Mouse (Mus musculus) forebrain, embryonic 15.5 days (tissue): ENCODE results near the gene C3. TPM values are rescaled to one million over a fixed set of nuclear protein-coding genes. Genes with fewer than 3 reads are reported as not detected.

Source experiments
- ATAC-seq: fragments of 200-750 bp; cut with Nextera tagmentation; replicated peaks from 2 replicates; pipeline ENCODE4 v1.8.0; 2017; ENCODE audit warnings: mild to moderate bottlenecking, moderate TSS enrichment, moderate library complexity
- H3K27ac ChIP-seq: fragments of 300-500 bp; sonication (generic); replicated peaks from 2 replicates; pipeline ENCODE4 v1.5.1; 2015; ENCODE audit warnings: mild to moderate bottlenecking, inconsistent platforms
- H3K27me3 ChIP-seq: fragments of 300-500 bp; sonication (generic); 2 replicates; pipeline ENCODE4 v1.6.1; 2015; ENCODE audit warnings: inconsistent platforms
- H3K36me3 ChIP-seq: fragments of 300-500 bp; sonication (generic); 2 replicates; pipeline ENCODE4 v1.6.1; 2015; ENCODE audit warnings: mild to moderate bottlenecking, inconsistent platforms
- H3K4me1 ChIP-seq: fragments of 300-500 bp; sonication (generic); 2 replicates; pipeline ENCODE4 v1.6.1; 2015; ENCODE audit warnings: inconsistent platforms
- H3K4me2 ChIP-seq: fragments of 300-500 bp; sonication (generic); replicated peaks from 2 replicates; pipeline ENCODE4 v1.6.1; 2015; ENCODE audit warnings: mild to moderate bottlenecking, inconsistent platforms
- H3K4me3 ChIP-seq: fragments of 300-500 bp; sonication (generic); 2 replicates; pipeline ENCODE4 v1.5.1; 2015; ENCODE audit warnings: mild to moderate bottlenecking, inconsistent platforms
- H3K9ac ChIP-seq: fragments of 300-500 bp; sonication (generic); replicated peaks from 2 replicates; pipeline ENCODE4 v1.6.1; 2015; ENCODE audit warnings: mild to moderate bottlenecking, inconsistent platforms
- H3K9me3 ChIP-seq: fragments of 300-500 bp; sonication (generic); 2 replicates; pipeline ENCODE4 v1.6.1; 2016; ENCODE audit warnings: inconsistent platforms
- WGBS: fragments of 180-500 bp; shearing (Covaris S2); methylation state at CpG from one replicate; pipeline ENCODE4 v1.1.7; 2015; ENCODE audit warnings: mixed read lengths; 5-methylcytosine and 5-hydroxymethylcytosine counted together
- polyA plus RNA-seq: library from polyadenylated mRNA; unstranded; fragments of >200 nt; fragmentation: Nextera tagmentation; extraction: Ambion mirVana; gene quantifications from 2 replicates; pipeline ENCODE4 v1.2.1, GENCODE M21; 2015

The C3 gene
- polyA plus RNA-seq, 1 experiment from 2014 or later = 0.59 TPM

- no peaks in the 10 kb centered on the region for H3K36me3 ChIP-seq
- no peaks in the 10 kb centered on the region for H3K27me3 ChIP-seq
- no peaks in the 10 kb centered on the region for H3K9me3 ChIP-seq
- no peak overlapping the region for H3K9ac ChIP-seq
- no peak overlapping the region for H3K4me2 ChIP-seq
- no peak overlapping the region for H3K4me3 ChIP-seq
- no peaks in the 10 kb centered on the region for H3K4me1 ChIP-seq
- ATAC-seq = no peak
- H3K27ac ChIP-seq = no peak overlapping the region
- 83% methylated on average over 3 of the region's 3 CpGs for WGBS
Observed at GRCm38 (mm10) chr17:57207938-57208337, 20.0 kb downstream of the C3 start.

DNA sequence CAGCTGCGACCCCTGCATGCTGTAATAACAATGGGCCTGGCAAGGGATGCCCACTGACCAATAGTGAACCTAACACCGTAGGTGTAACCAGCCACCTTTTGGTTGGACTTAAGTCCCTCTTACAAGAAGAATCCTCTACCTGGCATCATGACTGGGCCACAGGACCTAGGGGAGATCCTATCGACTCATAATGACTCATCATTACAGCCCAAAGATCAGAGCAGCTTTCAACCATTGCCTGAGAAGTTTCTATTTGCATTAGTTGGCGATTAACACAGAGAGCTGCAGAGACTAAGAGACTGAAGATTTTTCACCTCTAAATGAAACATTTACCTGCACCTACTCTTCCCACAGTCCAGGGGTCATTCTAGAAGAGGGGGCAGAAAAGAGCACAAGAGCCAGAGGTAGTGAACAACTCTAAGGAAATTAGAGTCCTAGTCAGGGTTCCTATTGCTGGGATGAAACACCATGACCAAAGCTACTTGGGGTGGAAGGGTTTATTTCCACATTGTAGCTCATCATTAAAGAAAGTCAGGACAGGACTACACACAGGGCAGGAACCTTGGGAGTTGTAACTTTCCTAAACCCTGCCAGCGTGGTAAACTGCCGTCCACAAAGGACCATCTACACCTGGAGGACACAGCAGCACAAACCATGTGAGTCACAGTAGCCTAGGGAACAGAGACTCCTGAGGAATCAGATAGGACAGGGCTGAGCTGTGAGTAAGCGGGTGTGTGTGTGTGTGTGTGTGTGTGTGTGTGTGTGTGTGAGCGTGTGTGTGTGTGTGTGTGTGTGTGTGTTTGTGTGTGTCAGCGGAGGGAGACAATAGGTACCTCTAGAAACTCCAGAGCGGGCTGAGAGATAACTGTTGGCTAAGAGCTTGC is 25.9 kb downstream of the C3 start:
- H3K9ac ChIP-seq = no peak overlapping the region
- no peaks in the 10 kb centered on the region for H3K36me3 ChIP-seq
- no peak overlapping the region for H3K4me2 ChIP-seq
- H3K4me1 ChIP-seq = no peaks in the 10 kb centered on the region
- WGBS = 82% methylated on average over 10 of the region's 10 CpGs
- no peak for ATAC-seq
- no peak overlapping the region for H3K27ac ChIP-seq
- no peaks in the 10 kb centered on the region for H3K27me3 ChIP-seq
- H3K9me3 ChIP-seq = no peaks in the 10 kb centered on the region
- no peak overlapping the region for H3K4me3 ChIP-seq

GRCm38 (mm10) chr17:57198252-57198651 is 29.7 kb downstream of the C3 start:
- Histone ChIP-seq H3K9ac (no peak overlapping the region), H3K36me3 (no peaks in the 10 kb centered on the region), H3K4me1 (no peaks in the 10 kb centered on the region), H3K4me3 (no peak overlapping the region), H3K27ac (no peak overlapping the region), H3K9me3 (no peaks in the 10 kb centered on the region), H3K27me3 (no peaks in the 10 kb centered on the region), H3K4me2 (no peak overlapping the region)
- ATAC-seq = no peak
- 87% methylated on average over 3 of the region's 3 CpGs for WGBS

DNA sequence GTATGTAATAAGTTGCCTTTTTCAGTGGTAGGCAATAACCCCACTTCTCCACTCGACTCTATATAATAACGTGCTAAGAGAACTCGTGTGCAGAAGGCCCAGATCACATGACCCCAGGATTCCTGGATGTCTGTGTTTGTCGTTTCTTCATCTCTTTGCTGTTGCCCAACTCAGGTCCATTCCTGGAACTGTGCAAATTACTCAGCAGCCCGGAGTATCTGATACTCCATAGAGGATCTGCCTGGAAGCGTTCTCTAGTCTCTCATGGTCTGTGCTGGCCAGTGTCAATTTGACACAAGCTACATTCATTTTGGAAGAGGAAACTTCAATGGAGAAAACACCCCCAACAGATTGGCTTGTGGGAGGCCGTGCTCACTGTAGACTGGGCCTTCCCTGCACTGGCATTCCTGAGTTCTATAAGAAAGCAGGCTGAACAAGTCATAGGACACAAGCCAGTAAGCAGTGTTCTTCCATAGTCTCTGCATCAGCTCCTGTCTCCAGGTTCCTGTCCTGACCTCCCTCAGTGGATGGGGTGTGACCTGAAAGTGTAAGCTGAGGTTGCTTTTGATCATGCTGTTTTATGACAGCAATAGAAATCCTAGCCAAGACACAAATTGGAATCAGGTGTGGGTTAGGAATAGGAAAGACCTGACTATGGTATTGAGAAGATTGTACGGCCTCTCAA is 32.5 kb downstream of the C3 start:
- WGBS = 84% methylated on average over 8 of the region's 8 CpGs
- H3K9ac ChIP-seq = no peak overlapping the region

GRCm38 (mm10) chr17:57194771-57195170 is 33.2 kb downstream of the C3 start:
- Histone ChIP-seq H3K4me3 (no peak overlapping the region), H3K36me3 (no peaks in the 10 kb centered on the region), H3K4me2 (no peak overlapping the region), H3K4me1 (no peaks in the 10 kb centered on the region), H3K9ac (no peak overlapping the region), H3K27ac (no peak overlapping the region), H3K27me3 (no peaks in the 10 kb centered on the region), H3K9me3 (no peaks in the 10 kb centered on the region)
- no peak for ATAC-seq
- 88% methylated on average over 3 of the region's 3 CpGs for WGBS

More for the DNA sequence above, 32.5 kb downstream of the C3 start:
- Histone ChIP-seq H3K27me3 (no peaks in the 10 kb centered on the region), H3K4me2 (no peak overlapping the region), H3K27ac (no peak overlapping the region), H3K9me3 (no peaks in the 10 kb centered on the region), H3K36me3 (no peaks in the 10 kb centered on the region), H3K4me3 (no peak overlapping the region), H3K4me1 (no peaks in the 10 kb centered on the region)
- no peak for ATAC-seq

DNA sequence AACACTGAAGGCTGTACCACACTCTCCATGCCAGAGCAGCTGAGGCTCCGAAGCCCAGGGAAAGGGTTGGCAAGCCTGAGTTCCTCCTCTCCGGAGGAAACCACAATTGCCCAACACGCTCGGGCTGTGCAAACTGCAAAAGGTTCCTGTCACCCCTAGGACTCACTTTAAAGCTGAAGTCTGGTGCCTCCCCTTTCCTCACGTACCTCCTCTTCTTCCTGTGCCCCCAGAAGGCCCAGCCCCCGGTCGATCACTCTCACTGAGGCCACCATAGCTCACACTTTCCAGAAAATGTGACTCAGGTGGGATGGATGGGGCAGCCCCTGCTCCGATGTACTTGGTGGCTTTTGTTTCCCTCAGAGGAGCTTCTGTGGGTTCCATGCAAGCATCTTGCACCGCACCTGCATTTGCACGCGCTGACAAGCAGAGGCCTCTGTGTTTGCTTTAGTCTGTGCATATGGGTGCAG is 33.9 kb downstream of the C3 start, which contains the start of gene Tnfsf14:
TSS of gene Tnfsf14 (minus strand) at position 137 of the 467 bp plus-strand sequence.
- 79% methylated on average over 11 of the region's 11 CpGs for WGBS
- Histone ChIP-seq H3K4me3 (no peak within 1 kb of the TSS), H3K36me3 (no peaks in the 10 kb centered on the region), H3K9me3 (no peaks in the 10 kb centered on the region), H3K27ac (no peak within 1 kb of the TSS), H3K4me1 (no peaks in the 10 kb centered on the region), H3K4me2 (no peak within 1 kb of the TSS), H3K9ac (no peak within 1 kb of the TSS), H3K27me3 (no peaks in the 10 kb centered on the region)
- ATAC-seq = no peak

DNA sequence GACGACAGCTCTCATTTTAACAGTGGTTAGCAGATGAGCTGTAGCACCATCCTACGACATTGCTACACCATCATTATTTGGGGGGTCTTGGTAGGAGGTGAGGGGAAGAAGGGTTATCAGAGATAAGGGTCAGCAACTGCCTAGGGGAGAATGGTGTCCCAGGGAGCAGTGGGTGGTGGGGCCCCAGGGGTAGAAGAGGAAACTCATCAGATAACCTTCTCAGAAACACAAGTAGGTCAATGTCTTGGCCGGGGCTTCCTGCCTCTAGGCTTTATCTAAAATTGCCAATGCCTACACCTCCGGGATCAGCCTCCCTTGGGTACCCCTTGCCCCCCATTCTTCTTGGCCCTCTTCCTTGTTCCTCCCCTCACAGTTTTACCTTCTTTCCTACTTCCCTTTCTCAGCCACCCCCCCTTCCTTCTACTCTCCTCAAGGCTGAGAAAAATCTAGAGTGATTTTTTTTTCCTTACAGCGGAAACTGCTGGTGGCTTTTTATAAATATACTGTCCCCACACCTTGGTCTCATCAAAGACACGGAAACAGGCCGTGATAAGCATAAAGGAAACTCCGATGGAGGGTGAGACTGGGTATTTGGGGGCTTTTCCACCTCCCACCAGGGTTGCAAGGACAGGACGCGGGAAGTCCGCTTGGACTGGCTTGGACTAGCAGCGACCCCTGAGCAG is 39.3 kb downstream of the C3 start:
- no peak overlapping the region for H3K27ac ChIP-seq
- no peaks in the 10 kb centered on the region for H3K27me3 ChIP-seq
- H3K4me2 ChIP-seq = no peak overlapping the region
- no peaks in the 10 kb centered on the region for H3K4me1 ChIP-seq
- WGBS = 92% methylated on average over 12 of the region's 12 CpGs
- H3K4me3 ChIP-seq = no peak overlapping the region
- no peak overlapping the region for H3K9ac ChIP-seq
- no peak for ATAC-seq
- no peaks in the 10 kb centered on the region for H3K9me3 ChIP-seq
- no peaks in the 10 kb centered on the region for H3K36me3 ChIP-seq

DNA sequence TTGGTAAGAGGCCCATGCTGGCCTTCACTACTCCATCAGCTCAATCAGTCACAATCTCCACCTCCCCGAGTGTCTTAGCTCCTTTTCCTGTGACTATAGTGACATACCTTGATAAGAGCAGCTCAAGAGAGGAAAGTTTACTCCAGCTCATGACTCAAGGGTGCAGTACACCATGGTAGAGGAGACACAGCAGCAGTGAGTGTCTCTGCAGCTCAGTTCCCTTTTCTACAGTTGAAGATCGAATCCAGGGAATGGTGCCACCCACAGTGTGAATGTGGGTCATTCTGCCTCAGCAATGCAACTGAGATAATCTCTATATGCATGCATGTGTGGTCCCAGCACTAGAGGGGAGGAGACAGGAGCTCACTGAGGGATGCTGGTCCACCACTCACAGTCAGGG is 42.3 kb downstream of the C3 start:
- H3K4me3 ChIP-seq = no peak overlapping the region
- ATAC-seq = no peak
- no peaks in the 10 kb centered on the region for H3K36me3 ChIP-seq
- no peaks in the 10 kb centered on the region for H3K27me3 ChIP-seq
- 67% methylated on average over 2 of the region's 2 CpGs for WGBS
- no peaks in the 10 kb centered on the region for H3K9me3 ChIP-seq
- no peaks in the 10 kb centered on the region for H3K4me1 ChIP-seq
- H3K27ac ChIP-seq = no peak overlapping the region
- no peak overlapping the region for H3K9ac ChIP-seq
- H3K4me2 ChIP-seq = no peak overlapping the region

DNA sequence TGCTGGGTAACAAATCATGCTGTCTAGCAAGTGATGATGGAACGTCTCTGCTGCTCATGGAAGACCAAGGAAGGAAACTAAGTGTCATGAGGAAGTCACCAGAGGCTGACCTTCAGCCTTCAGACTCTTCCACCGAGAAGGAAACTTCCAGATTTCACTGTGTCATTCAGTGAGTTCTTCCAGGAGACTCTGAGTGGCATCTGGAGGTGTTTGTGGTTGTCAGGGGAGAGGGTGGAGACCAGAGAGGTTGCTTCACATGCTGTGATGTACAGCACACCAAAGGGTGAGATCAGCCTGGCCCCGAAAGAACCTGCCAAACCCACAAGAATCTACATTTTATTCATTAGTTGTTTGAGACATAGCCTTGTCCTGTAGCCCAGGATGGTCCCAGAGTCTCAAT is 45.1 kb downstream of the C3 start:
- no peaks in the 10 kb centered on the region for H3K36me3 ChIP-seq
- H3K4me2 ChIP-seq = no peak overlapping the region
- no peak overlapping the region for H3K9ac ChIP-seq
- H3K9me3 ChIP-seq = no peaks in the 10 kb centered on the region
- no peak for ATAC-seq
- H3K27ac ChIP-seq = no peak overlapping the region
- H3K27me3 ChIP-seq = no peaks in the 10 kb centered on the region
- 72% methylated on average over 3 of the region's 3 CpGs for WGBS
- no peaks in the 10 kb centered on the region for H3K4me1 ChIP-seq
- H3K4me3 ChIP-seq = no peak overlapping the region

DNA sequence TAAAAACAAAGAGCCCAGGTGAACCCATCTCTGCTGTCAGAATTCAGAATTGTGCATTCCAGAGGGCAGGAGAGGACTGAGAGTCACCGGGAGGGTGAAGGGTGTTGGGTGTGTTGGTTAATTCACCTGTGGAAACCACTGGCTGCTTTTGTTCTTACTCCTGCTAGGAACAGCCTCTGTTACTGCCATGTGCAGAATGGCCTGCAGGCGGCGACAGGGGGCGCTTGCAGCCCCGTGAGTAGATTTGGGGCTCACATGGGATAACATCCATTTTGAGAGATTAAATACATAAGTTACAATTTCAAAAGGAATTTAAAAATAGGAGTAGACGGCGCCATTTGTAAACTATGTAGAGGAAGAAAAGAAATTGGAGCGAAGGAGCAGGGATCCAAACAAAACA is 47.6 kb downstream of the C3 start:
- no peak overlapping the region for H3K9ac ChIP-seq
- ATAC-seq = no peak
- no peaks in the 10 kb centered on the region for H3K4me1 ChIP-seq
- no peak overlapping the region for H3K4me2 ChIP-seq
- no peaks in the 10 kb centered on the region for H3K9me3 ChIP-seq
- H3K36me3 ChIP-seq = no peaks in the 10 kb centered on the region
- H3K4me3 ChIP-seq = no peak overlapping the region
- H3K27ac ChIP-seq = no peak overlapping the region
- 34% methylated on average over 8 of the region's 8 CpGs for WGBS
- no peaks in the 10 kb centered on the region for H3K27me3 ChIP-seq

GRCm38 (mm10) chr17:57173351-57173750 is 54.6 kb downstream of the C3 start:
- Histone ChIP-seq H3K36me3 (no peaks in the 10 kb centered on the region), H3K27ac (no peak overlapping the region), H3K4me2 (no peak overlapping the region), H3K9ac (no peak overlapping the region), H3K9me3 (no peaks in the 10 kb centered on the region), H3K27me3 (no peaks in the 10 kb centered on the region), H3K4me3 (no peak overlapping the region), H3K4me1 (no peaks in the 10 kb centered on the region)
- ATAC-seq = no peak
- WGBS = 85% methylated on average over 4 of the region's 4 CpGs

GRCm38 (mm10) chr17:57172378-57172777 is 55.6 kb downstream of the C3 start:
- no peaks in the 10 kb centered on the region for H3K4me1 ChIP-seq
- H3K36me3 ChIP-seq = no peaks in the 10 kb centered on the region
- no peaks in the 10 kb centered on the region for H3K27me3 ChIP-seq
- 79% methylated on average over 5 of the region's 5 CpGs for WGBS
- H3K9ac ChIP-seq = no peak overlapping the region
- no peak for ATAC-seq
- no peak overlapping the region for H3K4me3 ChIP-seq
- no peak overlapping the region for H3K27ac ChIP-seq
- H3K4me2 ChIP-seq = no peak overlapping the region
- H3K9me3 ChIP-seq = no peaks in the 10 kb centered on the region
